Mouse (Mus musculus) neural tube, embryonic 14.5 days (tissue): ENCODE results near the gene Gm17334. TPM values are rescaled to one million over a fixed set of nuclear protein-coding genes. Genes with fewer than 3 reads are reported as not detected.
"Not testable (repeated sequence)": the region's sequence is repeated elsewhere in the genome, so short reads cannot be mapped to it uniquely, and the experiment has no call there.

Experiments
- ATAC-seq: fragments of 200-750 bp; cut with Nextera tagmentation; 2 replicates; pipeline ENCODE4 v1.8.0; 2017; ENCODE audit warnings: low read depth, mild to moderate bottlenecking, moderate TSS enrichment, moderate library complexity
- H3K27ac ChIP-seq: fragments of 300-500 bp; sonication (generic); 2 replicates; pipeline ENCODE4 v1.5.1; 2014; ENCODE audit warnings: low read depth, mild to moderate bottlenecking, control low read depth, low read length, moderate library complexity, mixed read lengths
- H3K27me3 ChIP-seq: fragments of 300-500 bp; sonication (generic); 2 replicates; pipeline ENCODE4 v1.6.1; 2014; ENCODE audit warnings: low read length; ENCODE audit not compliant: control insufficient read depth, insufficient read depth
- H3K36me3 ChIP-seq: fragments of 300-500 bp; sonication (generic); 2 replicates; pipeline ENCODE4 v1.6.1; 2014; ENCODE audit warnings: low read length, mixed read lengths; ENCODE audit not compliant: control insufficient read depth, insufficient read depth
- H3K4me1 ChIP-seq: fragments of 300-500 bp; sonication (generic); 2 replicates; pipeline ENCODE4 v1.6.1; 2014; ENCODE audit warnings: low read length; ENCODE audit not compliant: control insufficient read depth, insufficient read depth
- H3K4me2 ChIP-seq: fragments of 300-500 bp; sonication (generic); 2 replicates; pipeline ENCODE4 v1.6.1; 2014; ENCODE audit warnings: mild to moderate bottlenecking, low read depth, low read length, control low read depth
- H3K4me3 ChIP-seq: fragments of 300-500 bp; sonication (generic); 2 replicates; pipeline ENCODE4 v1.5.1; 2014; ENCODE audit warnings: low read depth, low read length, control low read depth, mixed read lengths
- H3K9ac ChIP-seq: fragments of 300-500 bp; sonication (generic); replicated peaks from 2 replicates; pipeline ENCODE4 v1.6.1; 2014; ENCODE audit warnings: low read depth, mild to moderate bottlenecking, control low read depth, low read length, mixed read lengths
- H3K9me3 ChIP-seq: fragments of 300-500 bp; sonication (generic); 2 replicates; pipeline ENCODE4 v1.6.1; 2016; ENCODE audit warnings: low read length; ENCODE audit not compliant: control insufficient read depth
- WGBS: fragments of 180-500 bp; shearing (Covaris S2); extraction: QIAGEN DNeasy Blood & Tissue Kit; methylation state at CpG from one replicate; pipeline ENCODE4 v1.1.7; 2014; 5-methylcytosine and 5-hydroxymethylcytosine counted together
- polyA plus RNA-seq: library from polyadenylated mRNA; unstranded; fragments of >200 nt; fragmentation: Nextera tagmentation; extraction: Ambion mirVana; gene quantifications from 2 replicates; pipeline ENCODE4 v1.2.1, GENCODE M21; 2014

The Gm17334 gene
- polyA plus RNA-seq, 1 experiment from 2014 or later = not detected

DNA sequence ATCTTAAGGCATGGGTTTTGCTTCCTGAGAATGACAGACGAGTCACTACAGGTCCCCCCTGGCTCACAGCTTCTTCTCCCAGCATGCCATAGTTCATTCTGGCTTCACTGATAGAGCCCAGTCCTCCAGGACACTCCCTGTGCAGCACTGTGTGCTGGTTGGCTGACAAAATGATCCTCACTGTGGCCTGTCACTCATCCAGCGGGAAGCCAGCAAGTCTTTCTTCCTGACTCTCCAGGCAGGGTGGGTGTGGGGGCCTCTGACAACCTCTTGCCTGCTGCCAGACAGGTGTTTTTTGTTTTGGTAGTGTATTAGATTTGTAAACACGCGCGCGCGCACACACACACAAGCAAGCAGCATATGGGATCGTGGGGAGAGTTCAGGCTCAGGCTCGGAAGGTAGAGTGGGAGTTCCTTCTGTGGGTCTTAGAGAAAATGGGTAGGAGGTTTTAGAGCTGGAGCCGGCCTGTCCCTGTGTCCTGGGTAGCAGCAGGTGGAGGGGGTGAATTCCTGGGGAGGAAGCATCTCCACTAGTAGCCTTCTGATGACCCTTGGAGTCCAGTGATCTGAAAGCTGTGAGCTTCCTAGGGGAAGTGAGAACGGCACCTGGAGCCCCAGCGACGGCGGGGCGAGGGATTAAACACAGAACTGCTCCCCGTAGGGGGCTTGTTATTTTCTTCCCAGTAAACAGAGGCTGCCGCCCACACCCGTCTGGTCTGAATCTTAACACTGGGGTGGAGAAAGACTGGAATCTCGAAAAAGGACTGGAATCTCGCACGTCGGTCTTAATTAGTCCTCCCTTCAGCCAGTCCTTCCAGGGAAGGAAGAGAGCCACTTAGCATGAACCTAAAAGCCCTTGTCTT, 13.2 kb downstream of the Gm17334 start:
- ATAC-seq = no peak
- no peak overlapping the region for H3K4me2 ChIP-seq
- 11% methylated on average over 22 of the region's 22 CpGs for WGBS
- no peak overlapping the region for H3K9ac ChIP-seq
- no peak overlapping the region for H3K4me3 ChIP-seq
- peaks cover 10% of the 10 kb centered on the region for H3K4me1 ChIP-seq
- no peaks in the 10 kb centered on the region for H3K9me3 ChIP-seq
- H3K27me3 ChIP-seq = peaks cover 12% of the 10 kb centered on the region; the same call in 1 of the 2 replicates
- H3K36me3 ChIP-seq = no peaks in the 10 kb centered on the region
- no peak overlapping the region for H3K27ac ChIP-seq

DNA sequence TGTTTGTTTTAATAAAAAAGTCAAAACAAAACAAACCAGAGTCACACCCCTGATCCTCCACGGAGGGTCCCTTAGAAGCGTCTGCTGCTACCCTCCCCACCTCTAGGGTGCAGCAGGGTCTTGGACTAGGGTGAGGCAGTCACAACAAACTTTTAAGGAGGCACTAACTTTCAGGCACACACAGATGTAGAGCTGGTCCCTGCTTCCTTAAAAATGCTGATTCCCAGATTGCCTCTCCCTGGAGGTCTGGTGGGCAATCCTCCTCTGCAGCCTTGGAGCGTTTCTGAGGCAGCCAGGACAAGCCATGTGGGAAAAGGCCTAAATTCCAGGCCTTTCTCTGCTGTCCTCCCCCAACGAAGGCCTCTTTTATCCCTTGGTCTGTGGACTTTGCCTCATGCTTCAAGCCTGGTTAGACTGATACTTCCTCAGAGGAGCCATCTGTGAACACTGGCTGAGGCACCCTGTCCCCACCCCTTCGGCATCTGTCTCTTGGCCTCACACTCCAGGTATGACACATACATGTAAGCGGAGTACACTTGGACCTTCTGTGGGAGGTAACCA, 14.1 kb downstream of the Gm17334 start:
- Histone ChIP-seq H3K9me3 (no peaks in the 10 kb centered on the region), H3K27me3 (peaks cover 12% of the 10 kb centered on the region; the same call in 1 of the 2 replicates), H3K36me3 (no peaks in the 10 kb centered on the region), H3K4me3 (no peak overlapping the region), H3K27ac (no peak overlapping the region), H3K4me2 (no peak overlapping the region), H3K4me1 (peaks cover 10% of the 10 kb centered on the region), H3K9ac (no peak overlapping the region)
- 52% methylated on average over 6 of the region's 6 CpGs for WGBS
- ATAC-seq = no peak

DNA sequence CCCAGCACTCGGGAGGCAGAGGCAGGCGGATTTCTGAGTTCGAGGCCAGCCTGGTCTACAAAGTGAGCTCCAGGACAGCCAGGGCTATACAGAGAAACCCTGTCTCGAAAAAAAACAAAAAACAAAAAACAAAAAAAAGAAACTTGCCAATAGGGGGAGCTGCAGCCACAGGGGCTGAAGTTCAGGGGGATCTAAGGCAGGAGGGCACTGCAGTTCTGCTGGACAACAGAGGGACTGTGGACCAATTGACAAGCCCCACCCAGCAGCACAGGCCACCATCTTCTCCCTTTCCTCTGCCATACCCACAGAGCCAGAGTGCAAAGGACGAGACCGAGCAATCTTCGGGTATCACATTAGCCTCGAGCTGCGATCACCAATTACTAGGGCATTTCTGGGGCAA, 15.0 kb downstream of the Gm17334 start:
- WGBS = 85% methylated on average over 9 of the region's 9 CpGs

GRCm38 (mm10) chr11:53757612-53758011, 15.4 kb downstream of the Gm17334 start:
- ATAC-seq = no peak
- no peaks in the 10 kb centered on the region for H3K36me3 ChIP-seq

More for the DNA sequence above, 15.0 kb downstream of the Gm17334 start:
- H3K9me3 ChIP-seq, H3K36me3 ChIP-seq, H3K27me3 ChIP-seq, H3K4me3 ChIP-seq, H3K4me2 ChIP-seq, H3K27ac ChIP-seq, H3K4me1 ChIP-seq, H3K9ac ChIP-seq, ATAC-seq: not testable (repeated sequence)

GRCm38 (mm10) chr11:53755011-53755595, 17.9 kb downstream of the Gm17334 start:
- no peak for ATAC-seq
- H3K27me3 ChIP-seq = no peaks in the 10 kb centered on the region
- WGBS = 82% methylated on average over 12 of the region's 12 CpGs

More at GRCm38 (mm10) chr11:53757612-53758011, 15.4 kb downstream of the Gm17334 start:
- Histone ChIP-seq H3K9ac (no peak overlapping the region), H3K9me3 (no peaks in the 10 kb centered on the region), H3K4me2 (no peak overlapping the region), H3K27ac (no peak overlapping the region), H3K4me3 (no peak overlapping the region), H3K4me1 (no peaks in the 10 kb centered on the region), H3K27me3 (peaks cover 6% of the 10 kb centered on the region; the same call in 1 of the 2 replicates)
- 88% methylated on average over 4 of the region's 4 CpGs for WGBS

DNA sequence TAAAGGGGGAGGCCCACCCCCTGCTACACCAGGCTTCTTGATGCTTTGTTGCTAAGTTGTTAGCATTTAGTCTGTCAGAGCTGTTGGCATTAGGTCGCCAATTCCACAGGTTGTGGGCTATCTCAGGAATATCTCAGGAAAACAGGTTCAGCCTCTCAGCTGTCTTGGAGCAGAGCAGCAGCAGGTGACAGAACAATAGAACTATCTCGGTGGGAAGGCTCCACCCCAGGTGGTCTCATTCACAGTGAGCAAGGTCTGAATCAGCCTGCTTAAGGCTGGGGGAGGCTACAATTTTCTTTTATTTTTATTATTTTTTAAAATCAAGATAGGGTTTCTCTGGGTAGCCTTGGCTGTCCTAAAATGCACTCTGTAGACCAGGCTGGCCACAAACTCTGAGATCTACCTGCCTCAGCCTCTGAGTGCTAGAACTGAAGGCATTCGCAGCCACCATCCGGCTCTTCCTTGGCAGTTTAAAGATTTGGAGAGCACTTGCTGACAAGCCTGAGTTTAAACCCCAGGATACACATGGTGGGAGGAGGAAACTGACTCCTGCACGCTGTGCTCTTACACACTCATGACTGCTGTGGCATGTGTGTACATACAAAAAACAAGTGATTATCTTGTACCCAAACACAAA, 23.2 kb downstream of the Gm17334 start:
- Histone ChIP-seq H3K9me3 (no peaks in the 10 kb centered on the region), H3K27me3 (no peaks in the 10 kb centered on the region), H3K36me3 (no peaks in the 10 kb centered on the region), H3K4me2 (no peak overlapping the region), H3K4me1 (no peaks in the 10 kb centered on the region), H3K27ac (no peak overlapping the region), H3K4me3 (no peak overlapping the region), H3K9ac (no peak overlapping the region)
- no peak for ATAC-seq
- WGBS = 55% methylated on average over 5 of the region's 5 CpGs

More at GRCm38 (mm10) chr11:53755011-53755595, 17.9 kb downstream of the Gm17334 start:
- no peak overlapping the region for H3K4me3 ChIP-seq
- H3K4me1 ChIP-seq = no peaks in the 10 kb centered on the region
- no peak overlapping the region for H3K27ac ChIP-seq
- no peaks in the 10 kb centered on the region for H3K36me3 ChIP-seq
- no peak overlapping the region for H3K9ac ChIP-seq
- H3K9me3 ChIP-seq = no peaks in the 10 kb centered on the region
- no peak overlapping the region for H3K4me2 ChIP-seq

DNA sequence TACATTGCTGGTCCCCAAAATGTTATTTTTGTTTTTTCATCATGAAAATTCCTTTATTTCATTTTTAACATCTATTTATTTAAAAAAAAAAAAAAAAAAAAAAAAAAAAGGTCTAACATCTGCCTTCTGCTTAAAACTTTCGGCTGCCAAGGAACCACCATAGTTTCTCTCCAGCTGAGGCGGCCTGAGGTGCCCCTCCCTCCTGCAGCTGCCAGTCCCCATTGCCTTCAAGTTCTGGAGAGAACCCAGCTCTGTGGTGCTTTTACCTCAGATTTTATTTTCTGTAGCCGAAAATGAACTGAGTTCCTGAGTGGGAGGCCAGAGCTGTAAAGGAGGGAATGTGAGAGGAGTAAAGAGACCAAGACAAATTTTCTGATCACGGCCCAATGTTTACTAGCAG, 23.7 kb downstream of the Gm17334 start:
- Histone ChIP-seq H3K36me3 (no peaks in the 10 kb centered on the region), H3K9ac (no peak overlapping the region), H3K27ac (no peak overlapping the region), H3K4me3 (no peak overlapping the region), H3K9me3 (no peaks in the 10 kb centered on the region), H3K4me1 (no peaks in the 10 kb centered on the region), H3K27me3 (no peaks in the 10 kb centered on the region), H3K4me2 (no peak overlapping the region)
- no peak for ATAC-seq
- 75% methylated on average over 4 of the region's 4 CpGs for WGBS

DNA sequence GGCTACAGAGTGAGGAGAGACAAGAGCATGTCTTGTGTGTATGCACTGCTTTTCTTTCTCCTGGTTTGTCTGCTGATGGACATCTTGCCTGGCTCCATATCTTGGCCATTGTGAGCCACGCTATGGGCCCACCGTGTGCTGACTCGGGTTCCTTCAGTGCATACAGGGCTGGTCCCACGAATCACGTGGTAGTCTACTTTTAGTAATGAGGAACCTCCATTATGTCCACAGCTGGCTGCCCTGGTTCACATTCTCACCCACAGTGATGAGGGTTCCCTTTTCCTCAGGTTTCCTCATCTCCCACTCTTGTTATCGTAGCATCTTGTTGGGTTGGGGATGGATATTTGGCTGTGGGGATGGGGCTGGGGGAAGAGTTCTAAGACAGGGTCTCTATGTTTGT, 24.4 kb downstream of the Gm17334 start:
- no peak for ATAC-seq

More for the DNA sequence above, 24.4 kb downstream of the Gm17334 start:
- Histone ChIP-seq H3K4me3 (no peak overlapping the region), H3K27ac (no peak overlapping the region), H3K27me3 (no peaks in the 10 kb centered on the region), H3K9ac (no peak overlapping the region), H3K4me1 (no peaks in the 10 kb centered on the region), H3K4me2 (no peak overlapping the region), H3K36me3 (no peaks in the 10 kb centered on the region), H3K9me3 (no peaks in the 10 kb centered on the region)
- 92% methylated on average over 6 of the region's 6 CpGs for WGBS
